Mouse (Mus musculus) olfactory bulb, adult 2 months (tissue): ENCODE measurements at regions not wholly inside any gene's neighbourhood (a gene's known extent, or its start where the extent isn't known, plus 50 kb on each side); places are given as distances from the start of the nearest gene placed in this dataset.

Source experiments
- CTCF ChIP-seq: fragments of 200-500 bp; IDR thresholded peaks from 2 replicates; pipeline ENCODE4 v1.5.1; 2012; ENCODE audit warnings: low read depth, mild to moderate bottlenecking, low read length, moderate library complexity; ENCODE audit not compliant: insufficient read depth
- POLR2A ChIP-seq: fragments of 200-500 bp; IDR thresholded peaks from 2 replicates; pipeline ENCODE4 v1.6.1; 2012; ENCODE audit warnings: mild to moderate bottlenecking, low read depth, low read length, moderate library complexity; ENCODE audit not compliant: insufficient read depth

- no peak for TF ChIP-seq CTCF
- no peak for TF ChIP-seq POLR2A
Observed at GRCm38 (mm10) chr11:25262906-25263305, 947.7 kb downstream of the 5730522E02Rik start.
